Mouse (Mus musculus) lung, embryonic 16.5 days (tissue): ENCODE measurements around the gene Cntrob. TPM values are rescaled to one million over a fixed set of nuclear protein-coding genes. Genes with fewer than 3 reads are reported as not detected.

Experiments used
- ATAC-seq: fragments of 200-750 bp; cut with Nextera tagmentation; 2 replicates; pipeline ENCODE4 v1.8.0; 2017; ENCODE audit warnings: low read depth, mild to moderate bottlenecking, moderate library complexity
- H3K27ac ChIP-seq: fragments of 300-500 bp; sonication (generic); 2 replicates; pipeline ENCODE4 v1.5.1; 2014; ENCODE audit warnings: mild to moderate bottlenecking, control low read depth, low read length
- H3K27me3 ChIP-seq: fragments of 300-500 bp; sonication (generic); 2 replicates; pipeline ENCODE4 v1.6.1; 2014; ENCODE audit warnings: low read depth, low read length, mixed read lengths; ENCODE audit not compliant: control insufficient read depth, insufficient read depth
- H3K36me3 ChIP-seq: fragments of 300-500 bp; sonication (generic); 2 replicates; pipeline ENCODE4 v1.6.1; 2014; ENCODE audit warnings: low read length; ENCODE audit not compliant: control insufficient read depth, insufficient read depth
- H3K4me1 ChIP-seq: fragments of 300-500 bp; sonication (generic); replicated peaks from 2 replicates; pipeline ENCODE4 v1.6.1; 2014; ENCODE audit warnings: low read length, mixed read lengths; ENCODE audit not compliant: control insufficient read depth, insufficient read depth
- H3K4me2 ChIP-seq: fragments of 300-500 bp; sonication (generic); 2 replicates; pipeline ENCODE4 v1.6.1; 2014; ENCODE audit warnings: low read depth, low read length, control low read depth
- H3K4me3 ChIP-seq: fragments of 300-500 bp; sonication (generic); 2 replicates; pipeline ENCODE4 v1.5.1; 2014; ENCODE audit warnings: mild to moderate bottlenecking, low read length, control low read depth
- H3K9ac ChIP-seq: fragments of 300-500 bp; sonication (generic); 2 replicates; pipeline ENCODE4 v1.6.1; 2014; ENCODE audit warnings: low read length, control low read depth
- H3K9me3 ChIP-seq: fragments of 300-500 bp; sonication (generic); 2 replicates; pipeline ENCODE4 v1.6.1; 2016; ENCODE audit warnings: low read length; ENCODE audit not compliant: control insufficient read depth
- WGBS: fragments of 180-500 bp; shearing (Covaris S2); extraction: QIAGEN DNeasy Blood & Tissue Kit; methylation state at CpG from one replicate; pipeline ENCODE4 v1.1.7; 2014; 5-methylcytosine and 5-hydroxymethylcytosine counted together
- polyA plus RNA-seq: library from polyadenylated mRNA; unstranded; fragments of >200 nt; fragmentation: Nextera tagmentation; extraction: Ambion mirVana; gene quantifications from 2 replicates; pipeline ENCODE4 v1.2.1, GENCODE M21; 2015

The Cntrob gene
- polyA plus RNA-seq = 26.3 and 28.7 TPM in 2 replicates

GRCm38 (mm10) chr11:69323667-69324111 is at the start of gene Cntrob, which contains the start of gene Trappc1:
TSS of gene Cntrob (minus strand) at chr11:69323775.
TSS of gene Trappc1 (plus strand) at chr11:69323980.
- Histone ChIP-seq H3K4me3 (peak within 1 kb of the TSS; percentile 68), H3K9ac (peak within 1 kb of the TSS; percentile 79), H3K4me2 (peak within 1 kb of the TSS; percentile 77), H3K4me1 (peaks cover 30% of the 10 kb centered on the region), H3K9me3 (no peaks in the 10 kb centered on the region), H3K27me3 (peaks cover 13% of the 10 kb centered on the region), H3K36me3 (peaks cover 11% of the 10 kb centered on the region), H3K27ac (peak within 1 kb of the TSS; percentile 77)
- WGBS = under 1% methylated on average over 30 of the region's 30 CpGs
- ATAC-seq = peak; percentile 96

GRCm38 (mm10) chr11:69372780-69373170 is 49.2 kb upstream of the Cntrob start:
- no peak for ATAC-seq
- Histone ChIP-seq H3K36me3 (peaks cover 16% of the 10 kb centered on the region), H3K4me2 (no peak overlapping the region), H3K27me3 (no peaks in the 10 kb centered on the region), H3K27ac (peak overlapping the region; percentile 32; the same call in 1 of the 2 replicates), H3K4me3 (no peak overlapping the region), H3K4me1 (peaks cover 26% of the 10 kb centered on the region), H3K9ac (no peak overlapping the region), H3K9me3 (no peaks in the 10 kb centered on the region)
- WGBS = 51% methylated on average over 3 of the region's 3 CpGs

- H3K4me3 ChIP-seq = no peak overlapping the region
- WGBS = 28% methylated on average over 12 of the region's 12 CpGs
- H3K27ac ChIP-seq = peak overlapping the region; percentile 32; the same call in 1 of the 2 replicates
- H3K36me3 ChIP-seq = peaks cover 11% of the 10 kb centered on the region
- H3K4me1 ChIP-seq = peaks cover 28% of the 10 kb centered on the region
- no peak overlapping the region for H3K9ac ChIP-seq
- no peaks in the 10 kb centered on the region for H3K9me3 ChIP-seq
- no peaks in the 10 kb centered on the region for H3K27me3 ChIP-seq
- H3K4me2 ChIP-seq = 0 out of 2 replicates have a peak overlapping the region, but pooled peaks have one; percentile 1
- ATAC-seq = no peak
These were observed 48.6 kb upstream of the Cntrob start for GRCm38 (mm10) chr11:69372056-69372779.

- H3K36me3 ChIP-seq = peaks cover 9% of the 10 kb centered on the region
- 47% methylated on average over 12 of the region's 12 CpGs for WGBS
These were observed 48.0 kb upstream of the Cntrob start for GRCm38 (mm10) chr11:69371601-69372000.

GRCm38 (mm10) chr11:69370817-69371215 is 47.2 kb upstream of the Cntrob start:
- H3K27ac ChIP-seq = peak overlapping the region; percentile 93
- peaks cover 31% of the 10 kb centered on the region for H3K4me1 ChIP-seq
- H3K4me2 ChIP-seq = peak overlapping the region; percentile 49
- ATAC-seq = no peak
- peak overlapping the region; percentile 16 for H3K4me3 ChIP-seq
- no peaks in the 10 kb centered on the region for H3K9me3 ChIP-seq
- H3K36me3 ChIP-seq = peaks cover 7% of the 10 kb centered on the region
- WGBS = 13% methylated on average over 9 of the region's 9 CpGs
- peak overlapping the region; percentile 50 for H3K9ac ChIP-seq
- H3K27me3 ChIP-seq = no peaks in the 10 kb centered on the region

More at GRCm38 (mm10) chr11:69371601-69372000, 48.0 kb upstream of the Cntrob start:
- ATAC-seq = no peak
- H3K9me3 ChIP-seq = no peaks in the 10 kb centered on the region
- no peaks in the 10 kb centered on the region for H3K27me3 ChIP-seq
- H3K4me3 ChIP-seq = no peak overlapping the region; the same call in 1 of the 2 replicates
- peak overlapping the region; percentile 50; the same call in 1 of the 2 replicates for H3K9ac ChIP-seq
- peaks cover 28% of the 10 kb centered on the region for H3K4me1 ChIP-seq
- peak overlapping the region; percentile 93; the same call in 1 of the 2 replicates for H3K27ac ChIP-seq
- H3K4me2 ChIP-seq = 0 out of 2 replicates have a peak overlapping the region, but pooled peaks have one; percentile 49

GRCm38 (mm10) chr11:69369990-69370816 is 46.6 kb upstream of the Cntrob start:
- Histone ChIP-seq H3K4me2 (peak overlapping the region; percentile 94), H3K4me1 (peaks cover 37% of the 10 kb centered on the region), H3K9me3 (no peaks in the 10 kb centered on the region), H3K4me3 (peak overlapping the region; percentile 90), H3K27me3 (no peaks in the 10 kb centered on the region), H3K27ac (peak overlapping the region; percentile 100), H3K36me3 (peaks cover 7% of the 10 kb centered on the region), H3K9ac (peak overlapping the region; percentile 100)
- ATAC-seq = no peak
- WGBS = 9% methylated on average over 2 of the region's 2 CpGs

- no peaks in the 10 kb centered on the region for H3K27me3 ChIP-seq
- H3K36me3 ChIP-seq = peaks cover 7% of the 10 kb centered on the region
- no peak for ATAC-seq
- H3K4me1 ChIP-seq = peaks cover 45% of the 10 kb centered on the region
- no peaks in the 10 kb centered on the region for H3K9me3 ChIP-seq
- H3K27ac ChIP-seq = peak within 1 kb of the TSS; percentile 100
- peak within 1 kb of the TSS; percentile 90 for H3K4me3 ChIP-seq
- peak within 1 kb of the TSS; percentile 100 for H3K9ac ChIP-seq
- 1% methylated on average over 11 of the region's 34 CpGs for WGBS
- peak within 1 kb of the TSS; percentile 94 for H3K4me2 ChIP-seq
These were observed 45.8 kb upstream of the Cntrob start, which contains the start of gene Chd3 for GRCm38 (mm10) chr11:69369215-69369989. TSS of gene Chd3 (minus strand) at chr11:69369406.

GRCm38 (mm10) chr11:69368356-69369214 is 45.0 kb upstream of the Cntrob start:
- WGBS = under 1% methylated on average over 48 of the region's 106 CpGs

More at GRCm38 (mm10) chr11:69368356-69369214, 45.0 kb upstream of the Cntrob start:
- Histone ChIP-seq H3K9me3 (no peaks in the 10 kb centered on the region), H3K4me3 (peak overlapping the region; percentile 90), H3K4me2 (peak overlapping the region; percentile 94), H3K27me3 (no peaks in the 10 kb centered on the region), H3K27ac (peak overlapping the region; percentile 100), H3K9ac (peak overlapping the region; percentile 100), H3K4me1 (peaks cover 53% of the 10 kb centered on the region), H3K36me3 (peaks cover 9% of the 10 kb centered on the region)
- 0 out of 2 replicates have a peak, but pooled peaks have one; percentile 0 for ATAC-seq
